Mouse (Mus musculus) urinary bladder, adult 2 months (tissue): Measurements from ENCODE around the gene Hoxb2. TPM values are rescaled to one million over a fixed set of nuclear protein-coding genes. Genes with fewer than 3 reads are reported as not detected.

Experiments
- DNase-seq: peaks from one replicate; pipeline ENCODE4 v3.0.0; 2022; ENCODE audit warnings: low spot score
- polyA plus RNA-seq: library from polyadenylated mRNA; depleted of rRNA; stranded (reverse); fragments of >200 nt; gene quantifications from 2 replicates; pipeline ENCODE4 v1.2.3, GENCODE M21; 2012

Gene Hoxb2
- polyA plus RNA-seq, 1 experiment: 18.1 TPM

GRCm38 (mm10) chr11:96316696-96317607 lies 33.4 kb upstream of the Hoxb2 start:
- DNase-seq: no peak

DNA sequence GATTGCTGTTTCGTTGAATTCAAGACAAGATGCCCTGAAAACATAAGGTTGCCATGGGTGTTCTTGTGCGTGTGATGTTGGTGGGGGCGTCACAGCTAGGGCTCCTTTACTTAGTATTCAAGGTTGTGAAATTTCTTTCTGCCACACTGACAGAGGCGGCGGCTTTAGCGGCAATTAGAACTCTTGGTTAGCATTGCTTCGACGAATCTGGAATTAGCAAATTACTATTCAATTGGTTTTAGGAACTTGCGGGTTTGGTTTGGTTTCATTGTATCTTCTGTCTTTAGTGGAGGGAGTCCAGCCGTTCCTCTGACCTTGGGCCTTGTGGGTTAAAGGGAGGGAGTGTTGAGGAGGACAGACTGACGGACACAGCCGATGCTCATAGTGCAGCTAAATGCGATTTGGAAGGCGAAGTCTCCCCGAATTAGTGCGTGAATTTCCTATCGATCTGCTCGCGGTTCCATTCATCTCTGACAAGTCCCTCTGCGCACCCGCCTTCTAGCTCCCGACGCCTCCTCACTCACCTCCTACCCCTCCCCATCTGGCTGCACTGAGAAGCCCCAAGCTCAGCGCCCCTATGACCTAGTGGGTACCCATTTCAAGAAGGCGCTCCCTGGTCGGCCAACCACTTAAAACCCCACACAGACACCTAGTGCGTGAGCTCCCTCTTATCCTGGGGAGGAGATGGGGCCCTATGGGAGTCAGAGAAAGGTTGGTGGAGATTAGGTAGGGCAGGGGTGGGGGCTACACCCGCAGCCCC lies 32.5 kb upstream of the Hoxb2 start, which contains the start of gene Hoxb4:
Gene Hoxb4, plus strand, starts transcription at position 660 of the 760 bp plus-strand sequence.
- no peak for DNase-seq

GRCm38 (mm10) chr11:96318368-96319070 lies 31.8 kb upstream of the Hoxb2 start:
- DNase-seq: no peak

- no peak for DNase-seq
Measured at GRCm38 (mm10) chr11:96319071-96319902, 31.0 kb upstream of the Hoxb2 start.

- DNase-seq: no peak
Measured at GRCm38 (mm10) chr11:96319910-96320309, 30.4 kb upstream of the Hoxb2 start.

DNA sequence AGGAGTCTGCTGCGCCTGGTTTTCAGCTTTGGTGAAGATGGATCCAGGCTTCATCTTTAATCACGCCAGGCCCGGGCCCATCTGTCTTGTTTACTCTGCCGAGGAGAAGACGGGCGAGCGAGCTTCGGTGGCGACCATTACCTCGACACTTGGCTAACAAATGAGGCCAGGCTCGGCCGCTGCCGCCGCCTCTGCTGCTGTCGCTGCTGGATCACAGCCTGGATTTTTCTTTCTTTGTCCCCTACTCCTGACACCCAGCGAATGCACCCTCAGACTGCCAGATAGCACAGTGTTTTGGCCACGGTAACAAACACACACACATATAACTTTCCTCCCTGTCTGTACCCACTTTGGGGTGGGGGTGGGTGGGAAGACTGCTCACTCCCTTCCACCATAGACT lies 29.6 kb upstream of the Hoxb2 start:
- DNase-seq: no peak

- DNase-seq: no peak
Measured at GRCm38 (mm10) chr11:96321846-96322245, 28.5 kb upstream of the Hoxb2 start.

- DNase-seq: no peak
Measured at GRCm38 (mm10) chr11:96322738-96323137, 27.6 kb upstream of the Hoxb2 start.

GRCm38 (mm10) chr11:96323154-96323553 lies 27.2 kb upstream of the Hoxb2 start, which contains the start of gene Hoxb3:
TSS of gene Hoxb3 (plus strand) at chr11:96323326.
- DNase-seq: no peak

- DNase-seq: no peak
Measured at GRCm38 (mm10) chr11:96324125-96324524, 26.2 kb upstream of the Hoxb2 start.

GRCm38 (mm10) chr11:96324965-96325364 lies 25.4 kb upstream of the Hoxb2 start:
- DNase-seq: no peak

DNA sequence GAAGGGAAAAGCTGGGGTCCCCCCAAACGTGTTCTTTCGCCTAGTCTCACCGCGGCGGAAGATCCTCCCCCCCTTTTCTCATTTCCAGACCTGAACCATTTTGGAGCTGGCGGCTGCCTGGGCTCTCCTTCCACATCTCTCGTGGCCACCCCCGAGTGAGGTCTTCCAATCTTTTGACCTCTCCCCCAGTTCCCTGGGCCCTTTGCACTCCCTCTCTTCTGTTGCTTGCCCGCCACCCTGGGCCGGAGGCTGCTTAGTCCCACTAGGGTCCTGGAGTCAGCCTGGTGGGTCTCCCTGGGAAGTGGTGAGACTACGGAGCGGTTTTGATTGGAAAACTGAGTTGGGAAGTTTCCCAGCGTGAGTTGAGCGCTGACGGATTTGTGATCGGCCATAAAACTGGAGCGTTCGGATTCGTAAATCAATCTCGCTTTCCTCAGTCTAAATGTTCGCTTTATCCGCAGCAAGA lies 24.5 kb upstream of the Hoxb2 start:
- DNase-seq: no peak

GRCm38 (mm10) chr11:96326705-96327104 lies 23.6 kb upstream of the Hoxb2 start:
- DNase-seq: no peak

DNA sequence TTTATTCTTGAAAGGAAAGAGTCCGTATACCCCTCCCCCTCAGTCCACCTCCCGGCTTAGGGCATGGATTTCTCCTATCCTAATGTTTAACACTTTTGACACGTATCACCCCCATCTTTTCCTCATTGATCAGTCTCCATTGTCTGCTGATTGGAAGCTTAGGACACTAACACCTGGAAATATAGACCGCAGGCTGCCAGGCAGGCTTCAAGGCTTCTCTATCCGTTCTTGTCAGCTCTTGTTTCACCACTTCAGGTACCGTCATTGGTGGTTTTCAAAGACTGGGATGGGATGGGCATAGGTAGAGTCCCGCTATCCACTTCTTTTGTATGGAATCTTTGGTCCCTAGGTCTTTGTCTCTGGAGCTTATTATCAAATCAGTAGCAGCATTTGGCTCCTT lies 23.2 kb upstream of the Hoxb2 start:
- DNase-seq: no peak

- DNase-seq: no peak
Measured at GRCm38 (mm10) chr11:96327750-96328149, 22.6 kb upstream of the Hoxb2 start.

GRCm38 (mm10) chr11:96328605-96329004 lies 21.7 kb upstream of the Hoxb2 start:
- no peak for DNase-seq

GRCm38 (mm10) chr11:96332105-96332504 lies 18.2 kb upstream of the Hoxb2 start:
- DNase-seq: no peak

- no peak for DNase-seq
Measured at GRCm38 (mm10) chr11:96332618-96333032, 17.7 kb upstream of the Hoxb2 start.

GRCm38 (mm10) chr11:96333241-96334001 lies 16.9 kb upstream of the Hoxb2 start:
- DNase-seq: no peak

GRCm38 (mm10) chr11:96334002-96334364 lies 16.3 kb upstream of the Hoxb2 start:
- no peak for DNase-seq
